In genomic region chr8:100334528-100334927, GRCm38 (mm10) we compare ENCODE assay signal across 16 mouse cellular contexts.
DNase-seq lines count a peak whose midpoint lies in the region; ATAC-seq lines count a peak whose summit lies in the region.
"Had no signal": no experiment of that assay in that cellular context is flagged by ENCODE, and none has a peak within 500 bp of the region (broad histone marks: within the 10 kb centered on the region; RNA-seq: fewer than 3 reads in every experiment).

No protein-coding gene starts in this region.

- H3K4me1 ChIP-seq in forebrain, embryonic 13.5 days, result no peaks in the 10 kb centered on the region
- no peaks in the 10 kb centered on the region for H3K4me1 ChIP-seq in forebrain, embryonic 10.5 days
- H3K4me1 ChIP-seq: lung, embryonic 15.5 days had no signal

- no peaks in the 10 kb centered on the region for H3K36me3 ChIP-seq in forebrain, embryonic 13.5 days (ENCODE audit: poor library complexity, severe bottlenecking)
- no peaks in the 10 kb centered on the region for H3K36me3 ChIP-seq in forebrain, embryonic 10.5 days (replicated peaks)
- H3K36me3 ChIP-seq: lung, embryonic 15.5 days had no signal

- H3K27me3 ChIP-seq in forebrain, embryonic 13.5 days, result no peaks in the 10 kb centered on the region
- no peaks in the 10 kb centered on the region for H3K27me3 ChIP-seq in forebrain, embryonic 10.5 days (ENCODE audit: poor library complexity, severe bottlenecking)
- H3K27me3 ChIP-seq: lung, embryonic 15.5 days had no signal

- ATAC-seq in forebrain, embryonic 13.5 days, result peak; percentile 41; the same call in 1 of the 2 replicates

- no peak overlapping the region for H3K9ac ChIP-seq in forebrain, embryonic 13.5 days
- H3K9ac ChIP-seq: lung, embryonic 15.5 days had no signal

- H3K9me3 ChIP-seq in forebrain, embryonic 13.5 days (replicated peaks), result no peaks in the 10 kb centered on the region
- H3K9me3 ChIP-seq in forebrain, embryonic 10.5 days, result no peaks in the 10 kb centered on the region
- H3K9me3 ChIP-seq: lung, embryonic 15.5 days had no signal

- no peak for DNase-seq in forebrain, embryonic 10.5 days (ENCODE audit: extremely low spot score, low spot score)
- peak; percentile 7 for DNase-seq in layer of hippocampus, adult 9-10 months (ENCODE audit: low spot score)
- DNase-seq in layer of hippocampus, postnatal 36 days, result no peak
- peak; percentile 38 for DNase-seq in Muller cell, postnatal 12 days (ENCODE audit: inconsistent ontology term)
- peak; percentile 49 for DNase-seq in retina, embryonic 14.5 days (ENCODE audit: low spot score)
- no peak for DNase-seq in right cerebral cortex, adult 2 months (ENCODE audit: low spot score in 2 of 2)
- no peak for DNase-seq in adrenal gland, postnatal 10 days
- DNase-seq: B cell, adult 2 months; cerebellum, adult 8-10 months; gastrocnemius, adult 2 months; heart, adult 18-20 months; kidney, adult 8-10 months; right cerebral cortex, adult 18-20 months; thymus, postnatal 4 days had no signal

- H3K27ac ChIP-seq in forebrain, embryonic 13.5 days, result no peak overlapping the region
- no peak overlapping the region for H3K27ac ChIP-seq in forebrain, embryonic 10.5 days
- H3K27ac ChIP-seq: gastrocnemius, adult 2 months; lung, embryonic 15.5 days had no signal

- H3K4me3 ChIP-seq in forebrain, embryonic 13.5 days, result no peak overlapping the region
- H3K4me3 ChIP-seq in forebrain, embryonic 10.5 days, result no peak overlapping the region
- H3K4me3 ChIP-seq: gastrocnemius, adult 2 months; lung, embryonic 15.5 days had no signal

- H3K4me2 ChIP-seq in forebrain, embryonic 13.5 days, result no peak overlapping the region
- H3K4me2 ChIP-seq: lung, embryonic 15.5 days had no signal

- 59% methylated on average over 2 of the region's 2 CpGs for WGBS in forebrain, embryonic 13.5 days
- WGBS in forebrain, embryonic 10.5 days, result 74% methylated on average over 2 of the region's 2 CpGs

Comparison
In these comparisons a context has a peak if more than half of its experiments do, and no peak if none do; other contexts are left out.
1. DNase-seq: peak in layer of hippocampus, adult 9-10 months (single experiment), Muller cell, postnatal 12 days (single experiment) and retina, embryonic 14.5 days (single experiment); none in forebrain, embryonic 10.5 days (single experiment), layer of hippocampus, postnatal 36 days (0 of 2), right cerebral cortex, adult 2 months (0 of 2) and adrenal gland, postnatal 10 days (single experiment).